In the genomic region with DNA sequence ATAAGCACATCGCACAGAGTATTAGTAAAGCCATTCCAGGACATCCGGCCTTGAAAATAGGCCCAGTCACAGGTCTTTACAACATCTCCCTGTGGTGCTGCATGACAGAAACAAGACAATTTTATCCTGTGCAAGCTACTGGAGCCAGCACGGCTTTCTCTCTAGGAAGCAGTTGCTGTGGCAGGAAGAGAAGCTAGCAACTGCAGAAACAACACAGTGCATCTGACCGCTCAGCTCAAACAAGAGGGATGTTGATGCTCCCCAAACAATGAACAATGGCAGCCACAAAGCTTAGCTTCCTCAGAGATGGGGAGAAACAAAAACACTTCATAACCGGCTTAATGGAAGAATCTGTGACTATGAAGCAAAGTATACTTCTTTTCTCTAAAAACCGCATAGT, we compare ENCODE assay signal across 11 mouse cellular contexts. TPM values are rescaled to one million over a fixed set of nuclear protein-coding genes. Genes with fewer than 3 reads are reported as not detected.
A peak's percentile ranks its signal among the peaks of the same experiment; 100 is the strongest.
DNase-seq lines count a peak whose midpoint lies in the region; ATAC-seq and TF ChIP-seq lines count a peak whose summit lies in the region.
"Had no signal": no experiment of that assay in that cellular context is flagged by ENCODE, and none has a peak within 500 bp of the region (broad histone marks: within the 10 kb centered on the region; RNA-seq: fewer than 3 reads in every experiment).

No protein-coding gene starts in this region.

- no peaks in the 10 kb centered on the region for H3K9me3 ChIP-seq in kidney, embryonic 14.5 days (ENCODE audit: control insufficient read depth, low read length)
- H3K9me3 ChIP-seq: forebrain, embryonic 15.5 days had no signal

- no peak for TF ChIP-seq POLR2A in kidney, adult 2 months (IDR thresholded peaks at IDR 0.05; ENCODE audit: low read depth, low read length)

- no peaks in the 10 kb centered on the region for H3K27me3 ChIP-seq in kidney, adult 2 months (replicated peaks; ENCODE audit: control insufficient read depth, insufficient read depth, low read length)
- H3K27me3 ChIP-seq in kidney, embryonic 14.5 days (ENCODE audit: control insufficient read depth, insufficient read depth, low read length): no peaks in the 10 kb centered on the region
- H3K27me3 ChIP-seq: CH12.LX; forebrain, embryonic 15.5 days had no signal

- H3K27ac ChIP-seq in kidney, adult 2 months (ENCODE audit: insufficient read depth, low read depth, low read length): no peak overlapping the region
- H3K27ac ChIP-seq in kidney, embryonic 14.5 days (ENCODE audit: low read depth, low read length): no peak overlapping the region
- H3K27ac ChIP-seq: forebrain, embryonic 15.5 days had no signal

- H3K4me1 ChIP-seq in kidney, adult 2 months (ENCODE audit: control insufficient read depth, insufficient read depth, low read length): no peaks in the 10 kb centered on the region
- H3K4me1 ChIP-seq in kidney, embryonic 14.5 days (ENCODE audit: control insufficient read depth, insufficient read depth, low read length): no peaks in the 10 kb centered on the region
- H3K4me1 ChIP-seq: forebrain, embryonic 15.5 days had no signal

- 69% methylated on average over 6 of the region's 6 CpGs for WGBS in kidney, adult 2 months
- 81% methylated on average over 6 of the region's 6 CpGs for WGBS in kidney, embryonic 14.5 days

- no peaks in the 10 kb centered on the region for H3K36me3 ChIP-seq in kidney, adult 2 months (ENCODE audit: control insufficient read depth, insufficient read depth, low read length)
- H3K36me3 ChIP-seq in kidney, embryonic 14.5 days (ENCODE audit: control insufficient read depth, insufficient read depth, low read length): peaks cover 8% of the 10 kb centered on the region; the same call in 1 of the 2 replicates
- H3K36me3 ChIP-seq: forebrain, embryonic 15.5 days had no signal

- H3K9ac ChIP-seq in kidney, embryonic 14.5 days (ENCODE audit: low read depth, low read length): no peak overlapping the region
- H3K9ac ChIP-seq: forebrain, embryonic 15.5 days had no signal

- no peak overlapping the region for H3K4me3 ChIP-seq in kidney, adult 2 months (ENCODE audit: insufficient read depth, low read depth, low read length)
- no peak overlapping the region for H3K4me3 ChIP-seq in kidney, embryonic 14.5 days (ENCODE audit: low read length)
- H3K4me3 ChIP-seq: forebrain, embryonic 15.5 days had no signal

- intact Hi-C loops in heart, postnatal 10 days (cut with DNase I): no loop called here

- H3K4me2 ChIP-seq in kidney, embryonic 14.5 days (replicated peaks; ENCODE audit: low read depth, low read length): no peak overlapping the region
- H3K4me2 ChIP-seq: forebrain, embryonic 15.5 days had no signal

- no peak for TF ChIP-seq CTCF in kidney, adult 2 months (conservative IDR thresholded peaks at IDR 0.05; ENCODE audit: insufficient read depth, insufficient read length, low read depth, low read length)

- ATAC-seq in kidney, embryonic 14.5 days (ENCODE audit: low FRiP score, low TSS enrichment): no peak
- ATAC-seq: forebrain, embryonic 15.5 days; midbrain, embryonic 16.5 days had no signal

- DNase-seq in kidney, adult 2 months: peak; percentile 30
- peak; percentile 40 for DNase-seq in retina, postnatal 1 day
- no peak for DNase-seq in retina, embryonic 14.5 days (ENCODE audit: low spot score)
- DNase-seq in heart, postnatal 10 days: peak; percentile 25 to 33
- no peak for DNase-seq in urinary bladder, adult 2 months (ENCODE audit: low spot score)
- DNase-seq in T-cell, adult 2 months (ENCODE audit: low spot score): no peak
- DNase-seq: kidney, postnatal 25 days had no signal

RNA-seq across cellular contexts. Expression of a gene that starts 10.5 kb away (rescaled TPM):
- 28.6 and 30.5 TPM in 2 replicates for polyA plus RNA-seq in kidney, adult 2 months (2012; rRNA removed)
- polyA plus RNA-seq in kidney, embryonic 14.5 days (2014; fragmentation: Nextera tagmentation; extraction: Ambion mirVana): 22.1 and 35.0 TPM in 2 replicates
- total RNA-seq in heart, postnatal 10 days (2021): 10 to 100 TPM; 66.5 to 71.9 TPM
- polyA plus RNA-seq in urinary bladder, adult 2 months (2012; rRNA removed): 36.3 and 41.4 TPM in 2 replicates

Comparison
In these comparisons a context has a peak if more than half of its experiments do, and no peak if none do; other contexts are left out.
1. DNase-seq: peak in kidney, adult 2 months (single experiment), retina, postnatal 1 day (single experiment) and heart, postnatal 10 days (2 of 2); none in retina, embryonic 14.5 days (single experiment), urinary bladder, adult 2 months (single experiment) and T-cell, adult 2 months (single experiment).